Comparison of ENCODE assay signal across 28 mouse cellular contexts in genomic region chr9:25357589-25357988, GRCm38 (mm10).
"Had no signal": no experiment of that assay in that cellular context is flagged by ENCODE, and none has a peak within 500 bp of the region (broad histone marks: within the 10 kb centered on the region; RNA-seq: fewer than 3 reads in every experiment).

No protein-coding gene starts in this region.

- H3K27me3 ChIP-seq: limb, embryonic 12.5 days; limb, embryonic 13.5 days; limb, embryonic 15.5 days; liver, embryonic 12.5 days; liver, embryonic 13.5 days; liver, embryonic 15.5 days; lung, embryonic 15.5 days; megakaryocyte, embryonic 14.5 days; neural tube, embryonic 12.5 days; neural tube, embryonic 13.5 days had no signal

- DNase-seq: layer of hippocampus, postnatal 36 days; left cerebral cortex, postnatal 4 days; liver; liver, embryonic 13.5 days; liver, postnatal 0 days; lung, adult 18-20 months; lung, adult 2 months; lung, embryonic 14.5 days; lung, postnatal 10 days; lung, postnatal 14 days; lung, postnatal 36 days; lung, postnatal 4 days had no signal

- H3K9me3 ChIP-seq: limb, embryonic 10.5 days; limb, embryonic 12.5 days; limb, embryonic 15.5 days; liver, embryonic 12.5 days; liver, embryonic 13.5 days; liver, embryonic 15.5 days; lung, embryonic 15.5 days; neural tube, embryonic 12.5 days; neural tube, embryonic 13.5 days had no signal

- H3K9ac ChIP-seq: limb, embryonic 12.5 days; limb, embryonic 13.5 days; limb, embryonic 15.5 days; liver, embryonic 12.5 days; liver, embryonic 13.5 days; liver, embryonic 14.5 days; liver, embryonic 15.5 days; liver, postnatal 0 days; lung, embryonic 14.5 days; lung, embryonic 15.5 days; neural tube, embryonic 12.5 days; neural tube, embryonic 13.5 days had no signal

- ATAC-seq: liver, embryonic 12.5 days; liver, postnatal 0 days; lung, postnatal 0 days had no signal

- H3K36me3 ChIP-seq: limb, embryonic 10.5 days; limb, embryonic 12.5 days; limb, embryonic 13.5 days; limb, embryonic 15.5 days; liver, embryonic 12.5 days; liver, embryonic 13.5 days; liver, embryonic 15.5 days; lung, embryonic 15.5 days; neural tube, embryonic 12.5 days; neural tube, embryonic 13.5 days had no signal

- H3K27ac ChIP-seq: left cerebral cortex, adult 2 months; limb, embryonic 10.5 days; limb, embryonic 12.5 days; limb, embryonic 13.5 days; limb, embryonic 15.5 days; liver, embryonic 12.5 days; liver, embryonic 13.5 days; liver, embryonic 14.5 days; liver, embryonic 15.5 days; lung, embryonic 15.5 days; macrophage; neural tube, embryonic 12.5 days; neural tube, embryonic 13.5 days had no signal

- H3K4me1 ChIP-seq: limb, embryonic 10.5 days; limb, embryonic 12.5 days; limb, embryonic 13.5 days; limb, embryonic 15.5 days; liver, embryonic 12.5 days; liver, embryonic 13.5 days; liver, embryonic 15.5 days; lung, embryonic 15.5 days; megakaryocyte, embryonic 14.5 days; neural tube, embryonic 12.5 days; neural tube, embryonic 13.5 days had no signal

- H3K4me3 ChIP-seq: left cerebral cortex, adult 2 months; limb, embryonic 10.5 days; limb, embryonic 12.5 days; limb, embryonic 13.5 days; limb, embryonic 15.5 days; liver, embryonic 12.5 days; liver, embryonic 13.5 days; liver, embryonic 15.5 days; lung, embryonic 15.5 days; megakaryocyte, embryonic 14.5 days; myocyte; neural tube, embryonic 12.5 days; neural tube, embryonic 13.5 days had no signal

- H3K4me2 ChIP-seq: limb, embryonic 12.5 days; limb, embryonic 13.5 days; limb, embryonic 15.5 days; liver, embryonic 11.5 days; liver, embryonic 12.5 days; liver, embryonic 13.5 days; liver, embryonic 15.5 days; lung, embryonic 14.5 days; lung, embryonic 15.5 days; neural tube, embryonic 12.5 days; neural tube, embryonic 13.5 days had no signal
